Mouse (Mus musculus): Measurements from ENCODE around the gene Pex11g. TPM values are rescaled to one million over a fixed set of nuclear protein-coding genes. Genes with fewer than 3 reads are reported as not detected.
A peak's percentile ranks its signal among the peaks of the same experiment; 100 is the strongest.

The Pex11g gene
- polyA plus RNA-seq, 1 experiment from 2014 or later, result 9.1 TPM

- DNase-seq (ENCODE audit: low spot score) (peak; percentile 17), ATAC-seq (peak; percentile 35; the same call in 1 of the 2 replicates)
- Histone ChIP-seq H3K27ac (ENCODE audit: low read length) (no peak overlapping the region), H3K4me2 (replicated peaks; ENCODE audit: low read depth, low read length) (no peak overlapping the region), H3K9me3 (ENCODE audit: low read length) (no peaks in the 10 kb centered on the region), H3K27me3 (replicated peaks; ENCODE audit: insufficient read depth, low read length) (no peaks in the 10 kb centered on the region), H3K4me1 (ENCODE audit: insufficient read depth, low read depth, low read length) (no peaks in the 10 kb centered on the region), H3K36me3 (ENCODE audit: insufficient read depth, low read length) (peaks cover 13% of the 10 kb centered on the region; the same call in 1 of the 2 replicates), H3K4me3 (ENCODE audit: low read depth, low read length) (no peak overlapping the region), H3K9ac (replicated peaks; ENCODE audit: low read depth) (no peak overlapping the region)
- WGBS, result 62% methylated on average over 5 of the region's 5 CpGs
- TF ChIP-seq CTCF (IDR thresholded peaks at IDR 0.05) (no peak), EP300 (IDR thresholded peaks at IDR 0.05) (no peak)
These were observed 42.3 kb downstream of the Pex11g start for GRCm38 (mm10) chr8:3425217-3425616.

GRCm38 (mm10) chr8:3421507-3421906 lies 46.0 kb downstream of the Pex11g start:
- no peaks in the 10 kb centered on the region for H3K36me3 ChIP-seq (ENCODE audit: insufficient read depth, low read length)
- ATAC-seq (no peak), DNase-seq (ENCODE audit: low spot score) (no peak)
- no peaks in the 10 kb centered on the region for H3K9me3 ChIP-seq (ENCODE audit: low read length)
- H3K27ac ChIP-seq (ENCODE audit: low read length), result no peak overlapping the region
- H3K4me1 ChIP-seq (ENCODE audit: insufficient read depth, low read depth, low read length), result peaks cover 8% of the 10 kb centered on the region
- no peak overlapping the region for H3K4me2 ChIP-seq (replicated peaks; ENCODE audit: low read depth, low read length)
- H3K4me3 ChIP-seq (ENCODE audit: low read depth, low read length), result no peak overlapping the region
- no peak for TF ChIP-seq CTCF (IDR thresholded peaks at IDR 0.05)
- no peak for TF ChIP-seq EP300 (IDR thresholded peaks at IDR 0.05)
- H3K9ac ChIP-seq (replicated peaks; ENCODE audit: low read depth), result no peak overlapping the region
- no peaks in the 10 kb centered on the region for H3K27me3 ChIP-seq (replicated peaks; ENCODE audit: insufficient read depth, low read length)
- WGBS, result 90% methylated on average over 5 of the region's 5 CpGs

- no peak overlapping the region for H3K9ac ChIP-seq (replicated peaks; ENCODE audit: low read depth)
- H3K4me3 ChIP-seq (ENCODE audit: low read depth, low read length), result no peak overlapping the region
- H3K4me1 ChIP-seq (ENCODE audit: insufficient read depth, low read depth, low read length), result peaks cover 8% of the 10 kb centered on the region
- H3K27me3 ChIP-seq (replicated peaks; ENCODE audit: insufficient read depth, low read length), result no peaks in the 10 kb centered on the region
- H3K36me3 ChIP-seq (ENCODE audit: insufficient read depth, low read length), result no peaks in the 10 kb centered on the region
- no peak overlapping the region for H3K27ac ChIP-seq (ENCODE audit: low read length)
- H3K9me3 ChIP-seq (ENCODE audit: low read length), result no peaks in the 10 kb centered on the region
- no peak for ATAC-seq
- WGBS, result 69% methylated on average over 10 of the region's 10 CpGs
- no peak for DNase-seq (ENCODE audit: low spot score)
- H3K4me2 ChIP-seq (replicated peaks; ENCODE audit: low read depth, low read length), result no peak overlapping the region
- TF ChIP-seq EP300 (IDR thresholded peaks at IDR 0.05) (no peak), CTCF (IDR thresholded peaks at IDR 0.05) (no peak)
These were observed 47.3 kb downstream of the Pex11g start for GRCm38 (mm10) chr8:3420105-3420706.

GRCm38 (mm10) chr8:3418101-3418500 lies 49.4 kb downstream of the Pex11g start:
- no peak overlapping the region for H3K27ac ChIP-seq (ENCODE audit: low read length)
- H3K4me1 ChIP-seq (ENCODE audit: insufficient read depth, low read depth, low read length), result peaks cover 8% of the 10 kb centered on the region
- H3K36me3 ChIP-seq (ENCODE audit: insufficient read depth, low read length), result no peaks in the 10 kb centered on the region
- ATAC-seq (peak; percentile 77), DNase-seq (ENCODE audit: low spot score) (peak; percentile 56)
- TF ChIP-seq EP300 (IDR thresholded peaks at IDR 0.05) (0 out of 2 replicates have a peak, but pooled peaks have one; percentile 28), CTCF (IDR thresholded peaks at IDR 0.05) (no peak)
- 94% methylated on average over 1 of the region's 1 CpGs for WGBS
- H3K4me2 ChIP-seq (replicated peaks; ENCODE audit: low read depth, low read length), result no peak overlapping the region
- H3K9me3 ChIP-seq (ENCODE audit: low read length), result no peaks in the 10 kb centered on the region
- H3K4me3 ChIP-seq (ENCODE audit: low read depth, low read length), result no peak overlapping the region
- no peak overlapping the region for H3K9ac ChIP-seq (replicated peaks; ENCODE audit: low read depth)
- H3K27me3 ChIP-seq (replicated peaks; ENCODE audit: insufficient read depth, low read length), result no peaks in the 10 kb centered on the region

- Histone ChIP-seq H3K27me3 (replicated peaks; ENCODE audit: insufficient read depth, low read length) (no peaks in the 10 kb centered on the region), H3K9me3 (ENCODE audit: low read length) (no peaks in the 10 kb centered on the region), H3K9ac (replicated peaks; ENCODE audit: low read depth) (no peak overlapping the region), H3K36me3 (ENCODE audit: insufficient read depth, low read length) (no peaks in the 10 kb centered on the region), H3K4me1 (ENCODE audit: insufficient read depth, low read depth, low read length) (peaks cover 8% of the 10 kb centered on the region), H3K27ac (ENCODE audit: low read length) (peak overlapping the region; percentile 26; the same call in 1 of the 2 replicates), H3K4me3 (ENCODE audit: low read depth, low read length) (no peak overlapping the region), H3K4me2 (replicated peaks; ENCODE audit: low read depth, low read length) (no peak overlapping the region)
- no peak for ATAC-seq
- WGBS, result 28% methylated on average over 8 of the region's 8 CpGs
- DNase-seq (ENCODE audit: low spot score), result no peak
- TF ChIP-seq EP300 (IDR thresholded peaks at IDR 0.05) (no peak), CTCF (IDR thresholded peaks at IDR 0.05) (no peak)
These were observed 50.0 kb downstream of the Pex11g start for GRCm38 (mm10) chr8:3417455-3417854.

GRCm38 (mm10) chr8:3416846-3417245 lies 50.6 kb downstream of the Pex11g start:
- no peak for TF ChIP-seq EP300 (IDR thresholded peaks at IDR 0.05)
- TF ChIP-seq CTCF (IDR thresholded peaks at IDR 0.05), result no peak
- Histone ChIP-seq H3K4me3 (ENCODE audit: low read depth, low read length) (no peak overlapping the region), H3K9ac (replicated peaks; ENCODE audit: low read depth) (no peak overlapping the region), H3K36me3 (ENCODE audit: insufficient read depth, low read length) (no peaks in the 10 kb centered on the region), H3K27ac (ENCODE audit: low read length) (no peak overlapping the region), H3K4me1 (ENCODE audit: insufficient read depth, low read depth, low read length) (peaks cover 8% of the 10 kb centered on the region), H3K4me2 (replicated peaks; ENCODE audit: low read depth, low read length) (no peak overlapping the region), H3K9me3 (ENCODE audit: low read length) (no peaks in the 10 kb centered on the region), H3K27me3 (replicated peaks; ENCODE audit: insufficient read depth, low read length) (no peaks in the 10 kb centered on the region)
- 53% methylated on average over 4 of the region's 4 CpGs for WGBS
- DNase-seq (ENCODE audit: low spot score), result no peak
- ATAC-seq, result no peak

Measured in lung, postnatal 0 days (tissue).